Mouse (Mus musculus): ENCODE measurements around the gene Smurf2. TPM values are rescaled to one million over a fixed set of nuclear protein-coding genes. Genes with fewer than 3 reads are reported as not detected.
"Not testable (repeated sequence)": the region's sequence is repeated elsewhere in the genome, so short reads cannot be mapped to it uniquely, and the experiment has no call there.

Gene Smurf2
- total RNA-seq, 2 experiments from 2014 or later = 26.5 to 32.2 TPM

DNA sequence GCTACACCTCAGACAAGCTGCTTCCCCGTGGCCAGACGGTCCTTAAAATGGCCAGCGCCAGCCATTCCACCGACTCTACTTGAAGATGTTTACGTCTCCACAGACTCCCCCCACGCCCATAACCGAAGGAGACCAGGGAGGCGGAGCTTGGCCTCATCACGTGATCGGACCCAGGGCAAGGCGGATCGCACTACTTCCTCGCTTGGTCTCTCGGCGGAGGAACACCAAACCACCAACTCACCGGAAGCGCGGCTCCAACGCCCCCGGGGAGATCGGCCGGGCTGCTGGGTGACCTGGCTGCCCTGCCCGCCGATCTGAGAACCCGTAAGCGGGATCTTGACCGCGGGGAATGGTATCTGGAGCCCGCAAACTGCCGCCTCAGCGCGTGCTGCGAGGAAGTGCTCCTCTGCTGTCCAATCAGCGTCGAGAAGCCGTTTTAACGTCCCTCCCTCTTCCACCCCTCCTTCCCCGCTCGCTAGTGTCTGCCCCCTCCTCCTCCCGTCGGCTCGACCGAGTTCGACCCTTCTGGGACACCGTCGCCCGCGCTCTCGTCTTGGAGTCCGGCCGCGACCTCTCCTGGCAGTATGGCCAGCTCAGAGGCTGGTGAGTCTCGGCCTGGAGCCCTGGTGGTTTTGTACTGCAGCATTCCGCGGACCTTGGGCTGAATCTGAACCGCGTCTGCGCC is 131.6 kb downstream of the Smurf2 start, which contains the start of the genes Ddx5 and Cep95:
Ddx5 (minus strand) TSS at position 411 of the 685 bp plus-strand sequence.
Cep95 (plus strand) TSS at position 478 of the 685 bp plus-strand sequence.
- peak; percentile 35 for TF ChIP-seq CTCF (IDR thresholded peaks at IDR 0.05)
- Histone ChIP-seq H3K27ac (peak within 1 kb of the TSS; percentile 100), H3K4me3 (peak within 1 kb of the TSS; percentile 98)
- intact Hi-C loops (cut with DNase I) = no loop called here
- DNase-seq = peak; percentile 98

GRCm38 (mm10) chr11:106788026-106788774 is 132.3 kb downstream of the Smurf2 start:
- no peak for TF ChIP-seq CTCF (IDR thresholded peaks at IDR 0.05)
- peak; percentile 99 for DNase-seq
- peak overlapping the region; percentile 98 for H3K4me3 ChIP-seq
- peak overlapping the region; percentile 100 for H3K27ac ChIP-seq
- intact Hi-C loops (cut with DNase I) = no loop called here

DNA sequence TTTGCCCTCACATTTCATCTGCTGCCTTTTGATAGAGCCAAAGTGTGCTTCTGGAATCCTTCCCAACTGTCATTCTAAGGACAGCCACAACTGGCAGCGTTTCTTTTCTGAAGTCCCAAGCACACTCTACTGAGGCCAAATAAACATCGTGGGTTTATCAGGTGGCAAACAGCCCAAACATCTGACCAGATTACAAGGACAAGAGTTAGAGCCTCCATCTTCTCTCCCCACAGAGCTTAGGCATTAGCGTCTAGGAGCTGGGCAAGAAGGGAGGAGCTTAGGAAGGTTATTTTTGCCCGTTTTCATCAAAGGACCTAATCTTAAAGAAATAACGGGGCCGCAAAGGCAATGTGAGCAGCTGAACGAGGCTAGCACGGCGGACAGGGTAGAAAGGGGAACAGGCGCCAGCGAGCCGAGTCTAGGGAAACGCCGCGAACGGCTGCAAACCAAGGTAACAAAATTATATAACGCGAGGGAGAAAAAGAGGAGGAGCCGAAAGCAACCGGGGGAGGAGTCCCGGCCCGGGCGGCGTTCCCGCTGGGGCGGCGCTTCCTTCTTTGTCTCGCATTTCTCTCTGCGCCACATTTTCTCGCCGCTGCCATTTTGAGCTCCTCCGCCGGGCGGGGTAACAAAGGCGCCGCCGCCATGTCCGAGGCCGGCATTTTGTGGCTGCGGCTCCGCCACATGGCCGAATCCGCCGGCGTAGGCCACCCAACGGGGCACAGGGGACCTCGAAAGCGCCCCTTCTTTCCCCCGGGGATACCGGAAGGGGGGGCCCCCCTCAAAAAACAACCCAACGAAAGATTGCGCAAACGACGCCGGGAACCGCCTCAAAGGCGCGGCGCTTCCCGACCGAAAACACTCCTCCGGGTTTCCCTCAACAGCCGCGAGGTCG is 133.1 kb downstream of the Smurf2 start:
- H3K4me3 ChIP-seq = peak overlapping the region; percentile 98
- DNase-seq = peak; percentile 96
- no peak for TF ChIP-seq CTCF (IDR thresholded peaks at IDR 0.05)
- intact Hi-C loops (cut with DNase I) = no loop called here
- H3K27ac ChIP-seq = peak overlapping the region; percentile 100

DNA sequence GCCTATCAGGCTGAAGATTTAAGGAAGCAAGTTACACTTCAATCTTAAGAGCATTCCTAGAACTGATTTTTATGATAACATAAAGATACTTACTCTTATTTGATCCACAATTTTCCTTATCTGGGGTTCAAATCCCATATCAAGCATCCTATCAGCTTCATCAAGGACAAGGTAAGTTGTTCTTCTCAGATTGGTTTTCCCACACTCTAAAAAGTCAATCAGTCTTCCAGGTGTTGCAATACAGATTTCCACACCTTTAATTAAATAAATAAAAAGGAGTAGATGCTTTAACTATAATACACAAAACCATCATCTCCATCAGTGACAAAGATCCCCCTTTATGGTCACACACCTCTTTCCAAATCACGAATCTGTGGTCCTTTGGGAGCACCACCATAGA is 135.5 kb downstream of the Smurf2 start:
- DNase-seq = no peak
- Histone ChIP-seq H3K27ac (0 out of 2 replicates have a peak overlapping the region, but pooled peaks have one; percentile 24), H3K4me3 (peak overlapping the region; percentile 98)
- TF ChIP-seq CTCF (IDR thresholded peaks at IDR 0.05) = no peak
- intact Hi-C loops (cut with DNase I) = no loop called here

DNA sequence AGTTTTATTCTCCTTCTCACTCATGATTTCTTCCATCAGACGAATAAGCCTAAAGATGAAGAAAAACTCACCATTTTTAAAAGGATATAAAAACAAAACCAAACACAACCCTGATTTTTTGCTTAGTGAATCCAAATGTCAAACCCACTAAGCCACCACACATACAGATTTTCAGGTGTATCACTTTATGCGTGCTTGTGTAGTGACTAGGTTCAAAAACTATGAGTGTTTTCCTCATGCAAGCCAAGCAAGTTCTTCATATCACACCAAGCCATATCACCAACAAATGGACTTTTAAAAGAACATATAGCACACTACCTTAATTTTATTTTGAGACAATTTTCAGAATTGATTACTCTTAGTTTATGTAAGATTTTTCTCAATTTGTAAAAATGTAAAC is 136.0 kb downstream of the Smurf2 start:
- no peak for DNase-seq
- H3K27ac ChIP-seq = no peak overlapping the region
- peak overlapping the region; percentile 98 for H3K4me3 ChIP-seq
- intact Hi-C loops (cut with DNase I) = no loop called here
- no peak for TF ChIP-seq CTCF (IDR thresholded peaks at IDR 0.05)

GRCm38 (mm10) chr11:106782841-106783764 is 137.4 kb downstream of the Smurf2 start:
- DNase-seq = no peak
- intact Hi-C loops (cut with DNase I) = no loop called here
- Histone ChIP-seq H3K27ac (0 out of 2 replicates have a peak overlapping the region, but pooled peaks have one; percentile 13), H3K4me3 (peak overlapping the region; percentile 98)
- no peak for TF ChIP-seq CTCF (IDR thresholded peaks at IDR 0.05)

DNA sequence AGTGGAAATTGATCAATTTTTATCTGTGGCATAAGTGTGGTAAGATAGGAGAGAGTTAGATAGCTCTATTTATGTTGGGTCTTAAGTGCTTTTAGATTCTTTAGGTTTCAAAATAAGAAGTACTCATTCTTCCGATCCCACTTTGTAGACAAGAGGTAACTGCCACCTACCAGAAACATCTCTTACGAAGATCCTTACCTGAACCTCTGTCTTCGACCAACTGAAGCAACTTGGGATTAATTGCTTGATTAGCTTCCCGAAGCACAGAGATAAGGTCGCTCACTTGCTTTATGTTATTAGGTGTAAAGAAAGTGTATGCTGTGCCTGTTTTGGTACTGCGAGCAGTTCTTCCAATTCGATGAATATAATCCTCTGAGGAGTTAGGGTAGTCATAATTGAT is 138.2 kb downstream of the Smurf2 start:
- H3K4me3 ChIP-seq; DNase-seq; intact Hi-C loops (cut with DNase I); H3K27ac ChIP-seq: not testable (repeated sequence)

GRCm38 (mm10) chr11:106780590-106781220 is 139.8 kb downstream of the Smurf2 start:
- H3K4me3 ChIP-seq = peak overlapping the region; percentile 90
- intact Hi-C loops (cut with DNase I) = no loop called here
- DNase-seq = no peak
- no peak for TF ChIP-seq CTCF (IDR thresholded peaks at IDR 0.05)
- H3K27ac ChIP-seq = peak overlapping the region; percentile 96; the same call in 1 of the 2 replicates

GRCm38 (mm10) chr11:106780089-106780425 is 140.5 kb downstream of the Smurf2 start:
- intact Hi-C loops (cut with DNase I) = no loop called here
- peak overlapping the region; percentile 90 for H3K4me3 ChIP-seq
- H3K27ac ChIP-seq = peak overlapping the region; percentile 96

DNA sequence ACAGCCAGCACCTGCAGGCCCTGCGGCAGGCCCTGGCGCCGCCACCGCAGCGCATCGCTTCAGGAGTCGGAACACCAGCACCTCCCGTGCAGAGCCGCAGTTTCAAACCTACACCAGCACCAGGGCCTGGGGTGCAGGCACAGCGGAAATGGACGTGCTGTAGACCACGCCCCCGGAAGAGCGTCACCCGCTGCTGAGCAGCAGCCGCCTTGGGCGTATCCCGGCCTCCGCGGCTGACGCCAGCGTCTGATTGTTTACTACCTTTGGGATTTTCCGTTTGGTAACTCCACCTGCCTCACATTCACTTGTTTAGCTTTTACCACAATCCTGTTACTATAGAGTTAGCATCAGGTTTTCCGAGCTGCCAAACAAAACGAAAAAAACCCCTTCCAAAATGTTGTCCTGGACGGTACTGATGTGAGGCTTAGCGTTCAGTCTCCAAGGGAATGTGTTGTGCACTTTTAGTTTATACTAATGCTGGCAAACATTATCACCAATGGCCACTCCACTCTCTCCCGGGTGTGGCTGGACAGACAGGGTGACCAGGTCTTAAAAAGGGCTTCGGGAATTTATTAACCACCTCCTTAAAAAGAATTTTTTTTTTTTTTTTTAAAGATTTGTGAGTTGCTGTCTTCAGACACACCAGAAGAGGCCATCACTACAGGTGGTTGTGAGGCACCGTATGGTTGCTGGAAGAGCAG is 141.0 kb downstream of the Smurf2 start, which contains the start of gene Polg2:
Polg2 (minus strand) TSS at position 150 of the 701 bp plus-strand sequence.
- DNase-seq = peak; percentile 94
- TF ChIP-seq CTCF (IDR thresholded peaks at IDR 0.05) = no peak
- intact Hi-C loops (cut with DNase I) = no loop called here
- H3K27ac ChIP-seq = peak within 1 kb of the TSS; percentile 96
- peak within 1 kb of the TSS; percentile 90 for H3K4me3 ChIP-seq

More at GRCm38 (mm10) chr11:106780089-106780425, 140.5 kb downstream of the Smurf2 start:
- DNase-seq = no peak
- no peak for TF ChIP-seq CTCF (IDR thresholded peaks at IDR 0.05)
